Mouse (Mus musculus) CH12.LX (cell line): ENCODE results near the gene Heyl. TPM values are rescaled to one million over a fixed set of nuclear protein-coding genes. Genes with fewer than 3 reads are reported as not detected.

Experiments
- DNase-seq: peaks from one replicate; pipeline ENCODE4 v3.0.0-alpha.2; 2013; ENCODE audit errors: extremely low read depth
- H3K27ac ChIP-seq: 2 replicates; pipeline ENCODE4 v1.5.1; 2012; ENCODE audit warnings: low read depth, mild to moderate bottlenecking, control low read depth, moderate library complexity; ENCODE audit not compliant: insufficient read depth
- H3K27me3 ChIP-seq: replicated peaks from 2 replicates; pipeline ENCODE3; 2012; ENCODE audit warnings: inconsistent platforms
- H3K36me3 ChIP-seq, 2 experiments: replicated peaks in 1 of 2; 2 replicates each; pipeline versions ENCODE3 to v1.6.1; 2012; ENCODE audit warnings: inconsistent platforms in 1 of 2, low read length in 1 of 2, mild to moderate bottlenecking in 1 of 2, mixed read lengths in 1 of 2, moderate library complexity in 1 of 2; ENCODE audit not compliant: control insufficient read depth in 1 of 2, insufficient read depth in 1 of 2
- H3K4me1 ChIP-seq, 2 experiments: 2 replicates each; pipeline ENCODE4 v1.6.1; 2012; ENCODE audit warnings: inconsistent platforms in 1 of 2, moderate library complexity in 1 of 2; ENCODE audit not compliant: insufficient read depth in 2 of 2, control insufficient read depth in 1 of 2
- H3K4me2 ChIP-seq: 2 replicates; pipeline ENCODE4 v1.6.1; 2012; ENCODE audit warnings: low read depth, mild to moderate bottlenecking, control low read depth; ENCODE audit not compliant: poor library complexity, insufficient read depth, severe bottlenecking
- H3K4me3 ChIP-seq, 3 experiments: fragments of 150-350 bp in 1 of 3; sonication (generic) in 1 of 3; replicated peaks in 1 of 3; 2 replicates each; pipeline versions ENCODE3 to v1.5.1; 2011 to 2012; ENCODE audit warnings: low read depth in 2 of 3, low read length in 2 of 3, mild to moderate bottlenecking in 2 of 3, moderate library complexity in 2 of 3, control low read depth in 1 of 3, improper control_type of control experiment in 1 of 3, inconsistent platforms in 1 of 3, mixed read lengths in 1 of 3; ENCODE audit not compliant: poor library complexity in 1 of 3
- H3K79me2 ChIP-seq: replicated peaks from 2 replicates; pipeline ENCODE4 v1.6.1; 2012; ENCODE audit warnings: mild to moderate bottlenecking, moderate library complexity; ENCODE audit not compliant: control insufficient read depth, poor library complexity, insufficient read depth, severe bottlenecking; ENCODE audit errors: extremely low read depth
- H3K9ac ChIP-seq: 2 replicates; pipeline ENCODE4 v1.6.1; 2012; ENCODE audit warnings: low read depth, mild to moderate bottlenecking, control low read depth, moderate library complexity; ENCODE audit not compliant: insufficient read depth
- H3K9me3 ChIP-seq: replicated peaks from 2 replicates; pipeline ENCODE3; 2012; ENCODE audit warnings: low read length, inconsistent platforms, mixed read lengths
- BHLHE40 ChIP-seq: IDR thresholded peaks from 2 replicates; pipeline ENCODE4 v1.6.1; 2011; ENCODE audit warnings: mild to moderate bottlenecking, low read depth, low read length, improper control_type of control experiment
- CHD1 ChIP-seq: IDR thresholded peaks from 2 replicates; pipeline ENCODE4 v1.6.1; 2012; ENCODE audit warnings: low read depth, low read length, improper control_type of control experiment, inconsistent platforms
- CHD2 ChIP-seq: IDR thresholded peaks from 2 replicates; pipeline ENCODE4 v1.6.1; 2011; ENCODE audit warnings: low read length, improper control_type of control experiment
- CTCF ChIP-seq, 2 experiments: IDR thresholded peaks in 1 of 2; conservative IDR thresholded peaks in 1 of 2; 2 replicates each; pipeline ENCODE4 v1.5.1; 2011 to 2012; ENCODE audit warnings: low read depth in 2 of 2, low read length in 2 of 2, improper control_type of control experiment in 1 of 2, inconsistent platforms in 1 of 2, mild to moderate bottlenecking in 1 of 2, moderate library complexity in 1 of 2
- ELF1 ChIP-seq: IDR thresholded peaks from 2 replicates; pipeline ENCODE4 v1.6.1; 2014; ENCODE audit warnings: low read depth, mild to moderate bottlenecking, inconsistent platforms, low read length, improper control_type of control experiment
- EP300 ChIP-seq: IDR thresholded peaks from 2 replicates; pipeline ENCODE4 v1.6.1; 2011; ENCODE audit warnings: low read length, improper control_type of control experiment
- ETS1 ChIP-seq: conservative IDR thresholded peaks from 2 replicates; pipeline ENCODE4 v1.6.1; 2012; ENCODE audit warnings: low read depth, mild to moderate bottlenecking, inconsistent platforms, low read length, improper control_type of control experiment, moderate library complexity
- HCFC1 ChIP-seq: IDR thresholded peaks from 2 replicates; pipeline ENCODE4 v1.6.1; 2012; ENCODE audit warnings: low read depth, mild to moderate bottlenecking, inconsistent platforms, low read length, improper control_type of control experiment
- IRF4 ChIP-seq: IDR thresholded peaks from 2 replicates; pipeline ENCODE4 v1.6.1; 2014; ENCODE audit warnings: low read depth, mild to moderate bottlenecking, inconsistent platforms, low read length, improper control_type of control experiment
- JUN ChIP-seq: IDR thresholded peaks from 2 replicates; pipeline ENCODE4 v1.6.1; 2011; ENCODE audit warnings: low read depth, mild to moderate bottlenecking, low read length, improper control_type of control experiment, moderate library complexity; ENCODE audit not compliant: insufficient read depth
- JUND ChIP-seq: conservative IDR thresholded peaks from 2 replicates; pipeline ENCODE4 v1.6.1; 2011; ENCODE audit warnings: low read depth, low read length, improper control_type of control experiment
- KAT2A ChIP-seq: IDR thresholded peaks from 2 replicates; pipeline ENCODE4 v1.6.1; 2012; ENCODE audit warnings: low read length, improper control_type of control experiment, inconsistent platforms; ENCODE audit not compliant: insufficient replicate concordance
- MAX ChIP-seq: IDR thresholded peaks from 2 replicates; pipeline ENCODE4 v1.6.1; 2011; ENCODE audit warnings: low read length, improper control_type of control experiment
- MAZ ChIP-seq: IDR thresholded peaks from 2 replicates; pipeline ENCODE4 v1.6.1; 2012; ENCODE audit warnings: low read depth, mild to moderate bottlenecking, inconsistent platforms, low read length, improper control_type of control experiment, moderate library complexity
- MEF2A ChIP-seq: IDR thresholded peaks from 2 replicates; pipeline ENCODE4 v1.6.1; 2014; ENCODE audit warnings: low read depth, mild to moderate bottlenecking, inconsistent platforms, low read length, improper control_type of control experiment, borderline replicate concordance
- PAX5 ChIP-seq: IDR thresholded peaks from 2 replicates; pipeline ENCODE4 v1.6.1; 2012; ENCODE audit warnings: low read length, inconsistent platforms, mixed read lengths
- POLR2AphosphoS2 ChIP-seq: IDR thresholded peaks from 2 replicates; pipeline ENCODE4 v1.6.1; 2011; ENCODE audit warnings: low read depth, low read length, improper control_type of control experiment
- SMC3 ChIP-seq: IDR thresholded peaks from 2 replicates; pipeline ENCODE4 v1.6.1; 2011; ENCODE audit warnings: low read depth, low read length, improper control_type of control experiment
- TBP ChIP-seq: conservative IDR thresholded peaks from 2 replicates; pipeline ENCODE4 v1.6.1; 2011; ENCODE audit warnings: low read depth, low read length, improper control_type of control experiment
- USF2 ChIP-seq: conservative IDR thresholded peaks from 2 replicates; pipeline ENCODE4 v1.6.1; 2011; ENCODE audit warnings: low read depth, low read length, improper control_type of control experiment
- ZC3H11A ChIP-seq: IDR thresholded peaks from 2 replicates; pipeline ENCODE4 v1.6.1; 2012; ENCODE audit warnings: low read depth, mild to moderate bottlenecking, inconsistent platforms, low read length, improper control_type of control experiment
- ZNF384 ChIP-seq: IDR thresholded peaks from 2 replicates; pipeline ENCODE4 v1.6.1; 2012; ENCODE audit warnings: low read depth, low read length, improper control_type of control experiment, inconsistent platforms
- dilution Hi-C: fragments of 300-500 bp; cut with MboI; formaldehyde crosslinking; loops from 2 replicates; pipeline ENCODE4 v1.14.3; 2020; ENCODE audit warnings: low sequenced_read_pairs; ENCODE audit not compliant: extremely low pct_unique_long_range_greater_than_20kb, extremely low pct_ligation_motif_present
- in situ Hi-C: fragments of 300-500 bp; cut with MboI; formaldehyde crosslinking; loops from 3 replicates; pipeline ENCODE4 v1.14.3; 2019; ENCODE audit warnings: low sequenced_read_pairs, low pct_ligation_motif_present, low pct_unique_long_range_greater_than_20kb, mixed read lengths
- polyA plus RNA-seq: library from polyadenylated mRNA; unstranded; fragments of >175 nt; gene quantifications from 2 replicates; pipeline ENCODE4 v1.2.1, GENCODE M21; 2012; ENCODE audit warnings: low read depth; ENCODE audit not compliant: insufficient read length
- total RNA-seq, 2 experiments: library from RNA; depleted of rRNA; stranded (reverse); fragments of 300-350 nt in 1 of 2; fragments of >200 nt in 1 of 2; gene quantifications; 2 replicates each; pipeline ENCODE4 v1.2.3; 2012 to 2014

The Heyl gene
- total and polyA plus RNA-seq, 3 experiments: not detected

DNA sequence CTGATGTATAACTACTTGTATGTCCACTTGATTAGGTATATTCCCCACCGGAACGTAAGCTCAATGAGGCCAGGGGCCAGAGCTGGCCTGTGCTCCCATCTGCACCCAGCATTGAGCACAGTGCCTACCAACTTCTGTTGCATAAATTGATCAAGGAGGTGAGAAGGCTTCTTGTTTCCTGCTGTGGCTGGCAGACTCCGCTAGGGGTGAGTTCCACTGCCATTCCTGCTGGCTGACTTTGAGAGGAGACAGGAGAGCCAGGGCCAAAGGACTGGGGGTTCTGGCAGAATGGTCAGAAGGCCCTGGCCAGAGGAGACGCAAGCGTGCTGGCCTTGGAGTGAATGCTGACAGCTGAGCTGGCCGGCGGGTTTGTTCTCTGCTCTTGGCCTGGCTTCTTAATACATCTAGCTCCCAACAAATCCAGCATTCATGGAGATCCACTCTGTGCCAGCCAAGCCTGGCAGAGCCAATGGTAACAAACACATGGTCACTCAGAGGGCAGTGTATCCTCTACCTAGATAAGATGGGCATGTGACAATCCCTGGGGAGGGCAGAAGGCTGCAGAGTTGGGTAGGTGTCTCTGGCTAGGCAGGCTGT lies 15.7 kb downstream of the Heyl start:
- dilution Hi-C loops (no loop called here), in situ Hi-C loops (no loop called here)

DNA sequence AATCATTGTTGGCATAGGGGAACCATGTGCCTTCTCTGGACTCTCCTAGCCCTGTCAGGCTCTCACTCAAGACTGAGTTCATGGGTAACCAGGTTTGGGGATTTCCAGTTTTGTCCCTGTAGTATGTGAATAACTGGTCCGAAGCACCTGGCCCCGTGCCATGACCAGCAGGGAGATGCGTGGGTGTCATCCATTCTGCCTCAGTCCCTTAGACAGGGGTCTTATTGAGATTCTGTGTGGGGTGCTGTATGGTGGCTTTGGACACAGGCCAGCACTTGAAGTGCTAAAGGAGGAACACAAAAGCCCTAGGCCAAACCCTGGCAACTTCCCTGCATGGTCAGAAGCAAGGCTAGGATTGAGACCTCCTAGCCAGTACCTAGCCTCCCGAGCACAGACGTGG lies 18.9 kb downstream of the Heyl start:
- H3K27me3 ChIP-seq: peaks cover 29% of the 10 kb centered on the region
- dilution Hi-C loops: no loop called here

More for the DNA sequence above, 15.7 kb downstream of the Heyl start:
- H3K4me3 ChIP-seq: no peak overlapping the region
- H3K9me3 ChIP-seq: no peaks in the 10 kb centered on the region
- H3K4me2 ChIP-seq: no peak overlapping the region
- H3K4me1 ChIP-seq: peaks cover 6 to 7% of the 10 kb centered on the region in 2 experiments
- no peaks in the 10 kb centered on the region for H3K79me2 ChIP-seq
- no peak overlapping the region for H3K27ac ChIP-seq
- TF ChIP-seq USF2 (no peak), MEF2A (no peak), KAT2A (no peak), JUN (no peak), TBP (no peak), MAX (no peak), IRF4 (no peak), PAX5 (no peak), CHD1 (no peak), POLR2AphosphoS2 (no peak), SMC3 (no peak), ELF1 (no peak)
- no peak for DNase-seq
- no peaks in the 10 kb centered on the region for H3K36me3 ChIP-seq
- no peak overlapping the region for H3K9ac ChIP-seq
- H3K27me3 ChIP-seq: peaks cover 56% of the 10 kb centered on the region

More for the DNA sequence above, 18.9 kb downstream of the Heyl start:
- Histone ChIP-seq H3K4me2 (no peak overlapping the region), H3K4me3 (no peak overlapping the region), H3K9me3 (no peaks in the 10 kb centered on the region), H3K9ac (no peak overlapping the region), H3K27ac (no peak overlapping the region), H3K79me2 (no peaks in the 10 kb centered on the region), H3K36me3 (no peaks in the 10 kb centered on the region), H3K4me1 (peaks cover 6 to 7% of the 10 kb centered on the region in 2 experiments)
- in situ Hi-C loops: no loop called here
- no peak for TF ChIP-seq TBP
- no peak for TF ChIP-seq KAT2A
- TF ChIP-seq ZC3H11A: no peak
- TF ChIP-seq BHLHE40: no peak
- TF ChIP-seq EP300: no peak
- TF ChIP-seq MAX: no peak
- TF ChIP-seq CHD2: no peak
- no peak for TF ChIP-seq HCFC1
- TF ChIP-seq MAZ: no peak
- no peak for TF ChIP-seq CTCF (conservative IDR thresholded peaks at IDR 0.05 in 1 of 2, IDR thresholded peaks at IDR 0.05 in 1 of 2; ENCODE audit: low read depth in 2 of 2, low read length in 2 of 2)
- TF ChIP-seq USF2: no peak
- no peak for TF ChIP-seq JUND
- no peak for TF ChIP-seq MEF2A
- no peak for TF ChIP-seq ETS1
- no peak for TF ChIP-seq POLR2AphosphoS2
- TF ChIP-seq ZNF384: no peak
- DNase-seq: no peak
